Mouse (Mus musculus): ENCODE results near the gene Ankrd34a. TPM values are rescaled to one million over a fixed set of nuclear protein-coding genes. Genes with fewer than 3 reads are reported as not detected.
A peak's percentile ranks its signal among the peaks of the same experiment; 100 is the strongest.

Gene Ankrd34a
- polyA plus RNA-seq, 1 experiment, result 3.7 TPM

DNA sequence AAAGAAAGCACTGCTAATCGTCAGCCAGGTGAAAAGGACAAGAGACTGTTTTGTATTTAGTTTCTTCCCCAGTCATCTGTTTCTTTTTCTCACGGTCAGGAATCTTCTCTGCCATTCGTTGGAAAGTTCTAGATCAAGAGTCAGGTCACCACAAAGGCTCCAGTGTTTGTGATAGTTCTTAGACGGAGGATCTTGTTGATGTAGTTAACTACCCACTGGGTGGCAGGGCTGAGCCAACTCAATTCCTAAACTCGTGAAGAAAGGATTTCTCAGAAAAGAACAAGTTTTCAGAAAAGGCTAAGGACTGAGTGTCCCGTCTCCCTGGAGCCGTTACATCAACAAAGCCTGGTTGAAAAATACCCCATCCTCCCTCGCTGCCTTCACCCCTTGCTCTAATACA is 45.2 kb upstream of the Ankrd34a start:
- TF ChIP-seq CTCF (IDR thresholded peaks at IDR 0.05; ENCODE audit: control insufficient read depth, insufficient read depth, insufficient read length) (no peak), FOSL1 (IDR thresholded peaks at IDR 0.05; ENCODE audit: insufficient read depth, low read length, poor library complexity, severe bottlenecking) (no peak), MAX (IDR thresholded peaks at IDR 0.05) (no peak), MYOD1 (IDR thresholded peaks at IDR 0.05; ENCODE audit: control insufficient read depth, insufficient read length, low read depth) (no peak), CEBPB (IDR thresholded peaks at IDR 0.05; ENCODE audit: low read depth) (no peak), USF1 (IDR thresholded peaks at IDR 0.05; ENCODE audit: low read depth) (no peak), MYOG (IDR thresholded peaks at IDR 0.05; ENCODE audit: control insufficient read depth, extremely low read depth, insufficient read length) (no peak)
- H3ac ChIP-seq (ENCODE audit: control insufficient read depth, insufficient read length, low read depth), result peak overlapping the region; percentile 18
- H3K27me3 ChIP-seq (ENCODE audit: control insufficient read depth, insufficient read depth, insufficient read length), result no peaks in the 10 kb centered on the region
- H3K36me3 ChIP-seq (ENCODE audit: control insufficient read depth, insufficient read depth), result no peaks in the 10 kb centered on the region
- H3K79me2 ChIP-seq (ENCODE audit: control insufficient read depth, insufficient read depth), result no peaks in the 10 kb centered on the region
- no peak overlapping the region for H3K4me3 ChIP-seq (ENCODE audit: insufficient read depth, poor library complexity, severe bottlenecking)
- H3K79me3 ChIP-seq (ENCODE audit: low read depth), result no peaks in the 10 kb centered on the region

DNA sequence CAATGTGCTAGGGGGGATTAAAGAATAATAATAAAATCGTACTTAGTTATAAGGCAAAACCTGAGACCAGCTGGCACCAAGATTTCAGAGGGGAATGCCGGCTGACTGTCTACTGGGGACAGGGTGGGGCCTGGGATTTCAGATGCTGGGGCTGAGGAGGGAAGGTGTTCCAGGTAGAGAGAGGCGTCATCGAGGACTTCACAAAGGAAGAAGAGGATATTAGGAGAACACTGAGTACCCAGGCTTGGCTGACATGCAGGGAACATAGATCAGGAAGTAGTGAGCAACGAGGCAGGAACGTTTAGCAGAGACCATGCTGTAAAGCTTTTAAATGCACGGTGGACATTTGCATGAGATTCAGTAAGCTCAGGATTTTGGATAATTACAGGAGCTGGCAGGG is 44.5 kb upstream of the Ankrd34a start:
- Histone ChIP-seq H3K27me3 (ENCODE audit: control insufficient read depth, insufficient read depth, insufficient read length) (no peaks in the 10 kb centered on the region), H3K79me3 (ENCODE audit: low read depth) (no peaks in the 10 kb centered on the region), H3K4me3 (ENCODE audit: insufficient read depth, poor library complexity, severe bottlenecking) (no peak overlapping the region), H3K79me2 (ENCODE audit: control insufficient read depth, insufficient read depth) (no peaks in the 10 kb centered on the region), H3ac (ENCODE audit: control insufficient read depth, insufficient read length, low read depth) (no peak overlapping the region), H3K36me3 (ENCODE audit: control insufficient read depth, insufficient read depth) (no peaks in the 10 kb centered on the region)
- no peak for TF ChIP-seq MYOD1 (IDR thresholded peaks at IDR 0.05; ENCODE audit: control insufficient read depth, insufficient read length, low read depth)
- TF ChIP-seq CEBPB (IDR thresholded peaks at IDR 0.05; ENCODE audit: low read depth), result no peak
- TF ChIP-seq CTCF (IDR thresholded peaks at IDR 0.05; ENCODE audit: control insufficient read depth, insufficient read depth, insufficient read length), result no peak
- no peak for TF ChIP-seq MYOG (IDR thresholded peaks at IDR 0.05; ENCODE audit: control insufficient read depth, extremely low read depth, insufficient read length)
- TF ChIP-seq MAX (IDR thresholded peaks at IDR 0.05), result no peak

DNA sequence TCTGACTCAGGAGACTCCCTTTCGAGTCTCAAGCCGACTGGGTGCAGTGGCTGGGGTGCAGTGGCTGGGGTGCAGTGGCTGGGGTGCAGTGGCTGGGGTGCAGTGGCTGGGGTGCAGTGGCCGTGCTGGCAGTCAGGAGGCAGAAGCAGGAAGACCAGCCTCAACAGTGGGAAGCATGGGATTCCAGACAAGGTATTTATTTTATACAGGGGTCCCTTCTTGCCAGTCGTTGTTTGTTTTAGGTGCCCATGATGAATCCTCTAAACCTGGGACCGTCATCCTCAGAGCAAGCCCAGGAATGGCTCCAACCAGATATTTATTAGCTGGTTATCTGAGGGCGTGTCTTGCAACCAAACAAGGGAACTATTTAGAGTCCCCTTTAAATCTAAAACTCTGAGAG is 42.8 kb upstream of the Ankrd34a start:
- H3K4me3 ChIP-seq (ENCODE audit: insufficient read depth, poor library complexity, severe bottlenecking), result no peak overlapping the region
- no peaks in the 10 kb centered on the region for H3K79me2 ChIP-seq (ENCODE audit: control insufficient read depth, insufficient read depth)
- no peaks in the 10 kb centered on the region for H3K79me3 ChIP-seq (ENCODE audit: low read depth)
- no peaks in the 10 kb centered on the region for H3K36me3 ChIP-seq (ENCODE audit: control insufficient read depth, insufficient read depth)
- TF ChIP-seq CEBPB (IDR thresholded peaks at IDR 0.05; ENCODE audit: low read depth) (no peak), USF1 (IDR thresholded peaks at IDR 0.05; ENCODE audit: low read depth) (no peak), MYOG (IDR thresholded peaks at IDR 0.05; ENCODE audit: control insufficient read depth, extremely low read depth, insufficient read length) (no peak), MAX (IDR thresholded peaks at IDR 0.05) (no peak), CTCF (IDR thresholded peaks at IDR 0.05; ENCODE audit: control insufficient read depth, insufficient read depth, insufficient read length) (no peak), MYOD1 (IDR thresholded peaks at IDR 0.05; ENCODE audit: control insufficient read depth, insufficient read length, low read depth) (no peak), FOSL1 (IDR thresholded peaks at IDR 0.05; ENCODE audit: insufficient read depth, low read length, poor library complexity, severe bottlenecking) (no peak)
- no peak overlapping the region for H3ac ChIP-seq (ENCODE audit: control insufficient read depth, insufficient read length, low read depth)
- no peaks in the 10 kb centered on the region for H3K27me3 ChIP-seq (ENCODE audit: control insufficient read depth, insufficient read depth, insufficient read length)

DNA sequence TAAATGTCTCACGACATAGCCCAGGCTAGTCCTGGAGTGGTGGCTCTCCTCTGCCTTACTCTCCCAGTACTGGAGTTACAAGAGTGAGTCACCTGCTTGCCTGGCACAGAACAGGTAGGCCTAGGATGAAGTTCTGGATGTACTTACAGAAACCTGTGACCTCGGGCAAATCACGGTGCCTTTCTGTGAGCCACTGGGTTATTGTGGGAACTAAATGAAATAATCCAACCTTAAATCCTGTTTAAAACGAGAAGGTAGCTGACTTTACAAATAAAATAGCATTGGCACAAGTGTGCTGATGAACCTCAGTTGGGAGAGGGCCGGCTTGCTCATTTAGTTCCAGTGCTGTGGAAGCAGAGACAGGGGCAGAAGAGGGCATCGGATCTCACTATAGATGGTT is 42.2 kb upstream of the Ankrd34a start:
- no peaks in the 10 kb centered on the region for H3K79me3 ChIP-seq (ENCODE audit: low read depth)
- no peak for TF ChIP-seq MAX (IDR thresholded peaks at IDR 0.05)
- no peak for TF ChIP-seq CEBPB (IDR thresholded peaks at IDR 0.05; ENCODE audit: low read depth)
- TF ChIP-seq MYOD1 (IDR thresholded peaks at IDR 0.05; ENCODE audit: control insufficient read depth, insufficient read length, low read depth), result no peak
- TF ChIP-seq CTCF (IDR thresholded peaks at IDR 0.05; ENCODE audit: control insufficient read depth, insufficient read depth, insufficient read length), result no peak
- no peak for TF ChIP-seq USF1 (IDR thresholded peaks at IDR 0.05; ENCODE audit: low read depth)
- no peak for TF ChIP-seq MYOG (IDR thresholded peaks at IDR 0.05; ENCODE audit: control insufficient read depth, extremely low read depth, insufficient read length)
- TF ChIP-seq FOSL1 (IDR thresholded peaks at IDR 0.05; ENCODE audit: insufficient read depth, low read length, poor library complexity, severe bottlenecking), result no peak
- H3K27me3 ChIP-seq (ENCODE audit: control insufficient read depth, insufficient read depth, insufficient read length), result no peaks in the 10 kb centered on the region

GRCm38 (mm10) chr3:96555041-96555596 is 41.3 kb upstream of the Ankrd34a start:
- no peaks in the 10 kb centered on the region for H3K79me2 ChIP-seq (ENCODE audit: control insufficient read depth, insufficient read depth)
- no peak overlapping the region for H3ac ChIP-seq (ENCODE audit: control insufficient read depth, insufficient read length, low read depth)
- H3K36me3 ChIP-seq (ENCODE audit: control insufficient read depth, insufficient read depth), result no peaks in the 10 kb centered on the region
- no peaks in the 10 kb centered on the region for H3K27me3 ChIP-seq (ENCODE audit: control insufficient read depth, insufficient read depth, insufficient read length)
- H3K4me3 ChIP-seq (ENCODE audit: insufficient read depth, poor library complexity, severe bottlenecking), result no peak overlapping the region
- TF ChIP-seq FOSL1 (IDR thresholded peaks at IDR 0.05; ENCODE audit: insufficient read depth, low read length, poor library complexity, severe bottlenecking) (no peak), CEBPB (IDR thresholded peaks at IDR 0.05; ENCODE audit: low read depth) (no peak), USF1 (IDR thresholded peaks at IDR 0.05; ENCODE audit: low read depth) (no peak), MYOG (IDR thresholded peaks at IDR 0.05; ENCODE audit: control insufficient read depth, extremely low read depth, insufficient read length) (no peak), CTCF (IDR thresholded peaks at IDR 0.05; ENCODE audit: control insufficient read depth, insufficient read depth, insufficient read length) (no peak), MAX (IDR thresholded peaks at IDR 0.05) (no peak), MYOD1 (IDR thresholded peaks at IDR 0.05; ENCODE audit: control insufficient read depth, insufficient read length, low read depth) (no peak)
- H3K79me3 ChIP-seq (ENCODE audit: low read depth), result no peaks in the 10 kb centered on the region

More for the DNA sequence above, 42.2 kb upstream of the Ankrd34a start:
- Histone ChIP-seq H3ac (ENCODE audit: control insufficient read depth, insufficient read length, low read depth) (no peak overlapping the region), H3K36me3 (ENCODE audit: control insufficient read depth, insufficient read depth) (no peaks in the 10 kb centered on the region), H3K4me3 (ENCODE audit: insufficient read depth, poor library complexity, severe bottlenecking) (no peak overlapping the region), H3K79me2 (ENCODE audit: control insufficient read depth, insufficient read depth) (no peaks in the 10 kb centered on the region)

Measured in C2C12 (cell line).